Mouse (Mus musculus): Measurements from ENCODE around the gene Noc2l.

The Noc2l gene

GRCm38 (mm10) chr4:156235808-156236533 is at the start of gene Noc2l:
TSS of gene Noc2l (plus strand) at chr4:156236010.
- peak; percentile 92 to 95 for DNase-seq (ENCODE audit: low spot score in 2 of 2)

GRCm38 (mm10) chr4:156188162-156188810 is 47.5 kb upstream of the Noc2l start:
- DNase-seq (ENCODE audit: low spot score in 2 of 2) = no peak

GRCm38 (mm10) chr4:156188811-156189323 is 46.9 kb upstream of the Noc2l start:
- no peak for DNase-seq (ENCODE audit: low spot score in 2 of 2)

GRCm38 (mm10) chr4:156192421-156193199 is 43.2 kb upstream of the Noc2l start:
- no peak for DNase-seq (ENCODE audit: low spot score in 2 of 2)

- DNase-seq (ENCODE audit: low spot score in 2 of 2) = no peak
Measured at GRCm38 (mm10) chr4:156193200-156193590, 42.6 kb upstream of the Noc2l start.

- DNase-seq (ENCODE audit: low spot score in 2 of 2) = no peak
Measured at GRCm38 (mm10) chr4:156193906-156194305, 41.9 kb upstream of the Noc2l start.

- DNase-seq (ENCODE audit: low spot score in 2 of 2) = no peak
Measured at GRCm38 (mm10) chr4:156194346-156194745, 41.5 kb upstream of the Noc2l start.

- peak; percentile 37 to 75 for DNase-seq (ENCODE audit: low spot score in 2 of 2)
Measured at GRCm38 (mm10) chr4:156195927-156196870, 39.6 kb upstream of the Noc2l start.

GRCm38 (mm10) chr4:156197131-156197828 is 38.5 kb upstream of the Noc2l start, which contains the start of gene Agrn:
TSS of gene Agrn (minus strand) at chr4:156197488.
- peak; percentile 72 to 87 for DNase-seq (ENCODE audit: low spot score in 2 of 2)

- DNase-seq (ENCODE audit: low spot score in 2 of 2) = peak; percentile 90 to 94
Measured at GRCm38 (mm10) chr4:156197829-156198205, 38.0 kb upstream of the Noc2l start.

GRCm38 (mm10) chr4:156200623-156201475 is 35.0 kb upstream of the Noc2l start, which contains the start of gene Isg15:
TSS of gene Isg15 (minus strand) at chr4:156200818.
- no peak for DNase-seq (ENCODE audit: low spot score in 2 of 2)

GRCm38 (mm10) chr4:156202462-156202893 is 33.3 kb upstream of the Noc2l start:
- peak in 1 of 2 experiments; percentile 54 for DNase-seq (ENCODE audit: low spot score in 2 of 2)

- peak; percentile 70 to 82 for DNase-seq (ENCODE audit: low spot score in 2 of 2)
Measured at GRCm38 (mm10) chr4:156203001-156203412, 32.8 kb upstream of the Noc2l start, which contains the start of gene AW011738. TSS of gene AW011738 (plus strand) at chr4:156203304.

GRCm38 (mm10) chr4:156203413-156204131 is 32.2 kb upstream of the Noc2l start:
- no peak for DNase-seq (ENCODE audit: low spot score in 2 of 2)

GRCm38 (mm10) chr4:156208872-156209271 is 26.9 kb upstream of the Noc2l start:
- DNase-seq (ENCODE audit: low spot score in 2 of 2) = no peak

- no peak for DNase-seq (ENCODE audit: low spot score in 2 of 2)
Measured at GRCm38 (mm10) chr4:156209963-156210635, 25.7 kb upstream of the Noc2l start.

GRCm38 (mm10) chr4:156213134-156213533 is 22.7 kb upstream of the Noc2l start:
- no peak for DNase-seq (ENCODE audit: low spot score in 2 of 2)

- peak in 1 of 2 experiments; percentile 55 for DNase-seq (ENCODE audit: low spot score in 2 of 2)
Measured at GRCm38 (mm10) chr4:156215649-156216048, 20.2 kb upstream of the Noc2l start, which contains the start of gene Perm1. TSS of gene Perm1 (plus strand) at chr4:156215868.

Data from spleen, postnatal 4 days (tissue).